Mouse (Mus musculus) cerebellum, adult 2 months (tissue): ENCODE data around the gene Pdcd6. TPM values are rescaled to one million over a fixed set of nuclear protein-coding genes. Genes with fewer than 3 reads are reported as not detected.

ENCODE experiments used
- DNase-seq, 2 experiments: peaks; one replicate each; pipeline ENCODE4 v3.0.0; 2021
- H3K27ac ChIP-seq: fragments of 200-500 bp; 2 replicates; pipeline ENCODE4 v1.5.1; 2012; ENCODE audit warnings: low read length, control low read depth, inconsistent platforms; ENCODE audit not compliant: insufficient read depth
- H3K27me3 ChIP-seq: fragments of 200-500 bp; 2 replicates; pipeline ENCODE4 v1.6.1; 2012; ENCODE audit warnings: inconsistent platforms, mild to moderate bottlenecking, low read length, moderate library complexity; ENCODE audit not compliant: control insufficient read depth, insufficient read depth
- H3K4me1 ChIP-seq: fragments of 200-500 bp; 2 replicates; pipeline ENCODE4 v1.6.1; 2011; ENCODE audit warnings: low read length; ENCODE audit not compliant: control insufficient read depth, insufficient read depth
- H3K4me3 ChIP-seq: fragments of 200-500 bp; replicated peaks from 2 replicates; pipeline ENCODE3; 2011; ENCODE audit warnings: mild to moderate bottlenecking, low read depth, low read length, control low read depth; ENCODE audit not compliant: insufficient read depth
- CTCF ChIP-seq: fragments of 200-500 bp; IDR thresholded peaks from 2 replicates; pipeline ENCODE4 v1.5.1; 2011; ENCODE audit warnings: low read depth, mild to moderate bottlenecking, control low read depth, low read length, moderate library complexity, borderline replicate concordance; ENCODE audit not compliant: insufficient read depth
- POLR2A ChIP-seq: fragments of 200-500 bp; IDR thresholded peaks from 2 replicates; pipeline ENCODE4 v1.6.1; 2011; ENCODE audit warnings: low read length, control low read depth, borderline replicate concordance; ENCODE audit not compliant: insufficient read depth
- WGBS: fragments of 180-500 bp; shearing (Covaris S2); methylation state at CpG from one replicate; pipeline ENCODE4 v1.1.7; 2018; 5-methylcytosine and 5-hydroxymethylcytosine counted together
- polyA plus RNA-seq: library from polyadenylated mRNA; depleted of rRNA; stranded (reverse); fragments of >200 nt; gene quantifications from 2 replicates; pipeline ENCODE4 v1.2.3, GENCODE M21; 2012; rRNA removed

Gene Pdcd6
- 144 and 153 TPM in 2 replicates for polyA plus RNA-seq

- Histone ChIP-seq H3K4me1 (no peaks in the 10 kb centered on the region), H3K27ac (peak within 1 kb of the TSS; percentile 23; the same call in 1 of the 2 replicates), H3K27me3 (no peaks in the 10 kb centered on the region), H3K4me3 (peak within 1 kb of the TSS; percentile 79)
- DNase-seq, result peak; percentile 88 to 94
- peak; percentile 52; the same call in 1 of the 2 replicates for TF ChIP-seq POLR2A
- no peak for TF ChIP-seq CTCF
- WGBS, result under 1% methylated on average over 36 of the region's 36 CpGs
Observed at GRCm38 (mm10) chr13:74317170-74317849, at the start of gene Pdcd6. Gene Pdcd6 (minus strand): TSS chr13:74317580.

DNA sequence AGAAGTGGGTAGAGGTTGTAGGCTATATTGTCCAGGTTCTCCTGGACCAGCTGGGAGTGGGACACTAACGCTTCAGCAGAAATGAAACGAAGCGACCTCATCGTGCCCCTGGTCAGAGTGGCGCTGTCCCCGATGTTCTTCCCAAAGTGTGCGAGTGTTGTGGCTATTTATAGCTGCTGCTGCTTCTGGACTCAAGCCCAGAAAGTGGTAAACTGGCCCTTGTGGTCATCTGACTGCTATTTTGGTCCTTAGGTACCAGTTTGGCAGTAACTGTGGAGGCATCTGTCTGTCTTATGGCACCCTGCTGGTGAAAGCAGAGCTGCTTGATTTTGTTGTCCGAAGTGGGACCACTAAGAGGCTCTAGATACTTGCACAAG is 46.5 kb upstream of the Pdcd6 start, which contains the start of gene Lrrc14b:
Gene Lrrc14b, minus strand, starts transcription at position 147 of the 377 bp plus-strand sequence.
- peaks cover 11% of the 10 kb centered on the region for H3K4me1 ChIP-seq
- H3K27ac ChIP-seq, result peak within 1 kb of the TSS; percentile 4
- H3K27me3 ChIP-seq, result no peaks in the 10 kb centered on the region
- TF ChIP-seq POLR2A (no peak), CTCF (no peak)
- 5% methylated on average over 8 of the region's 8 CpGs for WGBS
- H3K4me3 ChIP-seq, result no peak within 1 kb of the TSS
- peak; percentile 38 to 63 for DNase-seq

- H3K27me3 ChIP-seq, result no peaks in the 10 kb centered on the region
- H3K27ac ChIP-seq, result peak overlapping the region; percentile 4; the same call in 1 of the 2 replicates
- 66% methylated on average over 13 of the region's 13 CpGs for WGBS
- peak; percentile 16 to 35 for DNase-seq
- H3K4me1 ChIP-seq, result peaks cover 11% of the 10 kb centered on the region
- no peak for TF ChIP-seq CTCF
- no peak for TF ChIP-seq POLR2A
- H3K4me3 ChIP-seq, result no peak overlapping the region
Observed at GRCm38 (mm10) chr13:74363176-74363858, 45.9 kb upstream of the Pdcd6 start.

DNA sequence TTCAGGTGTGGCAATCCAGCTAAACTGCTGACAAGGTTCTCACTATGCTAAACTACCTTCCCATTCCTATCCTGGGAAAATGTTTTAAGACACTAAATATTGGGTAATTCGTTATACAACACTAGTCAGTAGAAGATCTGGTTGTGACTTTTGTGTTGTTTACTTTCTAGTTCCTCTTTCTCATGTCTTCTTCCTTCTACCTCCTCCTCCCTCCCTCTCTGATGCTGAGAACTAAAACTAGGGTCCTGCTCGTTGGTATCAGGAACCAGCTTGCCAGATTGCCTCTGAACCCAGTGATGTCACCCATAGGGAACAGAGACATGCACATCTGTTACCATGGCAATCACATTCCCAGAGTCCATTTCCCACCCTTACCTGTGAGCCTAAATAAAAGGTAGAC is 44.8 kb upstream of the Pdcd6 start:
- no peak for DNase-seq
- Histone ChIP-seq H3K27ac (no peak overlapping the region), H3K4me3 (no peak overlapping the region), H3K4me1 (peaks cover 11% of the 10 kb centered on the region), H3K27me3 (no peaks in the 10 kb centered on the region)
- TF ChIP-seq POLR2A (no peak), CTCF (no peak)
- WGBS, result 66% methylated on average over 2 of the region's 2 CpGs

DNA sequence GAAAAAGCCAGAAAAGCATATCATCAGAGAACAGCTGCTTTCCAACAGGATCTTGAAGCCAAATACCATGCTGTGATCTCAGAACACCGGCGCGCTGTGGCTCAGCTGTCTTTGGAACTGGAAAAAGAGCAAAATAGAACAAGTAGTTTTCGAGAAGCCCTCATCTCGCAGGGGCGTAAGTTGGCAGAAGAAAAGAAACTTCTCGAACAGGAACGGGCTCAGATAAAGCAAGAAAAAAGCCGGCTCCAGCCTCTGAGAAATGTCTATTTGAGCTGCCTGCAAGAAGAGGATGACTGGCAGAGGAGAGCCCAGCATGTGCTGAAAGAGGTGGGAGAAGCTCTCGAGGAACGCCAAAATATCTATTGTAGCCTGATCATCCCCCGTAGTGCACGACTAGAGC is 39.1 kb upstream of the Pdcd6 start:
- WGBS, result 31% methylated on average over 13 of the region's 13 CpGs
- Histone ChIP-seq H3K27me3 (no peaks in the 10 kb centered on the region), H3K27ac (no peak overlapping the region), H3K4me1 (no peaks in the 10 kb centered on the region), H3K4me3 (no peak overlapping the region)
- no peak for DNase-seq
- TF ChIP-seq POLR2A (no peak), CTCF (no peak)

DNA sequence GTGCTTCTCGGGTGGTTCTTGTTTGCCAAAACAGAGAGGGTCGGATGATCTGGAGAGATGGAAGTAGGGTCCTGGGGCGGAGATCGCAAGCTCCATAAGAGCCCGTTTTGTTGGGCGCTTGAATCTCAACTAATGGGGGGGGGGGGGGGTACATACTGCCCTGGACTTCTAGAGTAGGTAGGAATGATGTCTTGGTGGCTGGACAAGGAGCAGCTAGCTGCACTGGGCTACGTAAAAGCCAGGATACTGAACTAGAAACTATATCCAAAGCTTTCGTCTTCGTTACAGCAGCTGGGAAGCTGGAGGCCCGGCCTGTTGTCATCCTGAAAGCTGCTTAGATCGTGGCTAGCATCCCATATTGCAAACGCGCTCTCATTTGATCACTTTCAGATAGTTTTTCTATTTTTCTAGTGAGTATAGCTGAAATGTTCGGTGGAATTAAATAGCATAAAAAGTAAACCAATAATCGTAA is 33.1 kb upstream of the Pdcd6 start:
- DNase-seq, result no peak
- no peaks in the 10 kb centered on the region; the same call in 1 of the 2 replicates for H3K4me1 ChIP-seq
- peak overlapping the region; percentile 83 for H3K4me3 ChIP-seq
- no peaks in the 10 kb centered on the region for H3K27me3 ChIP-seq
- WGBS, result 1% methylated on average over 15 of the region's 15 CpGs
- 0 out of 2 replicates have a peak overlapping the region, but pooled peaks have one; percentile 31 for H3K27ac ChIP-seq
- TF ChIP-seq CTCF (no peak), POLR2A (no peak)

GRCm38 (mm10) chr13:74349566-74350434 is 32.4 kb upstream of the Pdcd6 start, which contains the start of the genes Sdha and Ccdc127:
Gene Sdha (minus strand): TSS chr13:74350280.
Gene Ccdc127 (plus strand): TSS chr13:74350309.
- under 1% methylated on average over 57 of the region's 57 CpGs for WGBS
- no peaks in the 10 kb centered on the region for H3K27me3 ChIP-seq
- no peak for TF ChIP-seq CTCF
- TF ChIP-seq POLR2A, result peak; percentile 96
- H3K4me3 ChIP-seq, result peak within 1 kb of the TSS; percentile 83
- no peaks in the 10 kb centered on the region; the same call in 1 of the 2 replicates for H3K4me1 ChIP-seq
- peak; percentile 96 to 98 for DNase-seq
- peak within 1 kb of the TSS; percentile 89; the same call in 1 of the 2 replicates for H3K27ac ChIP-seq
